Mouse (Mus musculus) midbrain, embryonic 16.5 days (tissue): Measurements from ENCODE around the gene Sumf1. TPM values are rescaled to one million over a fixed set of nuclear protein-coding genes. Genes with fewer than 3 reads are reported as not detected.

Experiments used
- ATAC-seq: fragments of 200-750 bp; cut with Nextera tagmentation; 2 replicates; pipeline ENCODE4 v1.8.0; 2017; ENCODE audit warnings: moderate TSS enrichment
- H3K27ac ChIP-seq: fragments of 300-500 bp; sonication (generic); 2 replicates; pipeline ENCODE4 v1.5.1; 2014; ENCODE audit warnings: mild to moderate bottlenecking, low read length, mixed read lengths
- H3K27me3 ChIP-seq: fragments of 300-500 bp; sonication (generic); 2 replicates; pipeline ENCODE4 v1.6.1; 2014; ENCODE audit warnings: low read depth, low read length, mixed read lengths; ENCODE audit not compliant: control insufficient read depth, insufficient read depth
- H3K36me3 ChIP-seq: fragments of 300-500 bp; sonication (generic); 2 replicates; pipeline ENCODE4 v1.6.1; 2014; ENCODE audit warnings: mild to moderate bottlenecking, low read length, moderate library complexity, mixed read lengths; ENCODE audit not compliant: control insufficient read depth, insufficient read depth
- H3K4me1 ChIP-seq: fragments of 300-500 bp; sonication (generic); 2 replicates; pipeline ENCODE4 v1.6.1; 2014; ENCODE audit warnings: mild to moderate bottlenecking, low read length, mixed read lengths; ENCODE audit not compliant: control insufficient read depth, insufficient read depth
- H3K4me2 ChIP-seq: fragments of 300-500 bp; sonication (generic); 2 replicates; pipeline ENCODE4 v1.6.1; 2014; ENCODE audit warnings: mild to moderate bottlenecking, low read length, mixed read lengths
- H3K4me3 ChIP-seq: fragments of 300-500 bp; sonication (generic); 2 replicates; pipeline ENCODE4 v1.5.1; 2014; ENCODE audit warnings: low read depth, mild to moderate bottlenecking, low read length, moderate library complexity, mixed read lengths
- H3K9ac ChIP-seq: fragments of 300-500 bp; sonication (generic); 2 replicates; pipeline ENCODE4 v1.6.1; 2014; ENCODE audit warnings: low read depth, low read length, mixed read lengths
- H3K9me3 ChIP-seq: fragments of 300-500 bp; sonication (generic); replicated peaks from 2 replicates; pipeline ENCODE4 v1.6.1; 2014; ENCODE audit warnings: mild to moderate bottlenecking, low read length, mixed read lengths; ENCODE audit not compliant: control insufficient read depth, poor library complexity, severe bottlenecking
- WGBS: fragments of 180-500 bp; shearing (Covaris S2); extraction: QIAGEN DNeasy Blood & Tissue Kit; methylation state at CpG from one replicate; pipeline ENCODE4 v1.1.7; 2014; 5-methylcytosine and 5-hydroxymethylcytosine counted together
- polyA plus RNA-seq: library from polyadenylated mRNA; unstranded; fragments of >200 nt; fragmentation: Nextera tagmentation; extraction: Ambion mirVana; gene quantifications from 2 replicates; pipeline ENCODE4 v1.2.1, GENCODE M21; 2015

Sumf1 gene
- polyA plus RNA-seq, 1 experiment from 2014 or later = 11.2 TPM

- peak within 1 kb of the TSS; percentile 77 for H3K4me3 ChIP-seq
- H3K9me3 ChIP-seq = no peaks in the 10 kb centered on the region
- H3K27me3 ChIP-seq = no peaks in the 10 kb centered on the region
- peak within 1 kb of the TSS; percentile 69 for H3K9ac ChIP-seq
- WGBS = under 1% methylated on average over 25 of the region's 27 CpGs
- peak within 1 kb of the TSS; percentile 98 for H3K4me2 ChIP-seq
- ATAC-seq = peak; percentile 100
- H3K27ac ChIP-seq = no peak within 1 kb of the TSS
- no peaks in the 10 kb centered on the region for H3K36me3 ChIP-seq
- peaks cover 10% of the 10 kb centered on the region; the same call in 1 of the 2 replicates for H3K4me1 ChIP-seq
Observed at GRCm38 (mm10) chr6:108212881-108213295, 27.5 kb upstream of the Sumf1 start, which contains the start of gene Itpr1. Gene Itpr1 (plus strand): TSS chr6:108213096.

DNA sequence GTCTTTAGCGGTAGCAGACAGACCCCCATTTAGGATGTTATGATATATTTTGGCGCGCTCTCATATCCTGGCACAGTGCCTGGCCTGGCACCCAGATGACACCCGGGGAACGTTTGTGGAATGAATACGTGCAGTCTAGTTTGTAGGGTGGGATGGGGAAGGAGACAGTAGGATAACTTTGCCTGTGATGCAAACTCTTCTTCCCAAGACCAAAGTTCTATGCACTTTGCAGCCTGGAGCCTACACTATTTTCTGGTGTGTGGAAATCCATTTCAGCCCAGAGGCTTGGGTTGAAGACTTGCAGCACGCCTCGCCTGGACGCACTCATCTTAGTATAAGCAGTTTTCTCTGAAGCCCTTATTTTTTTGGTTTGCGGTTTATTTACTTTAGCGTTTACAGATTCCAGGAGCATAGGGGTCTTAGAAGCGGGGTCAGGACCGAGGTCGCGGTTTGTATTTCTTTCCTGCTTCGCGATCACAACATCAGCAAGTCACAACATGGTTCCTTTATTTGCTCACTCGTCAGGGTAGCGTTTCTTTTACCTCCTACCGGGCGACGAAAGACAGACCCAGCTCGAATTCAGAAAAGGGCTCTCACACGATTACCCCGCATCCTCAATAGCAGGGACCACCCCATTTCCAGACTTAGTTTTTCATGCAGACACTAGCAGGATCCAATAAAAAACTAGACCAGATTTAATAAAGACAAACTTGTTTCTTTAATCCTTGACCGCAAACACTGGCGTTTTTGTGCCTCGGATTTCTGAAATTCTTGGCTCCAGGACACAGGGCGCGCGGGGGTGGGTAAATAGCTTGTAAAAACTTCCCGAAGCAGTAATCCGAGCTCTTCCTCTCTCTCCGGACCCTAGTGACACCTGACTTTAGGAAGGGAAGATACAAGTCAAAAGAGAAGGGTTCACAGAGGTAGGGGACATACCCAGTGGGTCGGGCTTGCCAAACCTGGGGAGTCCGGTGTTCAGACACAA, 26.8 kb upstream of the Sumf1 start:
- Histone ChIP-seq H3K27me3 (no peaks in the 10 kb centered on the region), H3K27ac (no peak overlapping the region), H3K4me1 (peaks cover 10% of the 10 kb centered on the region; the same call in 1 of the 2 replicates), H3K36me3 (no peaks in the 10 kb centered on the region), H3K9ac (peak overlapping the region; percentile 59), H3K4me3 (peak overlapping the region; percentile 77), H3K9me3 (no peaks in the 10 kb centered on the region), H3K4me2 (peak overlapping the region; percentile 98)
- ATAC-seq = peak; percentile 12; the same call in 1 of the 2 replicates
- WGBS = 8% methylated on average over 36 of the region's 36 CpGs

- 83% methylated on average over 5 of the region's 5 CpGs for WGBS
Observed at GRCm38 (mm10) chr6:108206914-108207566, 21.7 kb upstream of the Sumf1 start.

GRCm38 (mm10) chr6:108206145-108206544, 20.8 kb upstream of the Sumf1 start:
- Histone ChIP-seq H3K9me3 (no peaks in the 10 kb centered on the region), H3K27ac (no peak overlapping the region), H3K36me3 (no peaks in the 10 kb centered on the region), H3K4me1 (no peaks in the 10 kb centered on the region), H3K4me3 (no peak overlapping the region), H3K9ac (no peak overlapping the region), H3K4me2 (no peak overlapping the region), H3K27me3 (no peaks in the 10 kb centered on the region)
- 79% methylated on average over 4 of the region's 4 CpGs for WGBS
- no peak for ATAC-seq

More at GRCm38 (mm10) chr6:108206914-108207566, 21.7 kb upstream of the Sumf1 start:
- no peaks in the 10 kb centered on the region for H3K27me3 ChIP-seq
- no peaks in the 10 kb centered on the region for H3K9me3 ChIP-seq
- no peak overlapping the region for H3K27ac ChIP-seq
- no peak for ATAC-seq
- no peaks in the 10 kb centered on the region for H3K4me1 ChIP-seq
- H3K4me2 ChIP-seq = no peak overlapping the region
- no peaks in the 10 kb centered on the region for H3K36me3 ChIP-seq
- H3K9ac ChIP-seq = no peak overlapping the region
- H3K4me3 ChIP-seq = no peak overlapping the region

DNA sequence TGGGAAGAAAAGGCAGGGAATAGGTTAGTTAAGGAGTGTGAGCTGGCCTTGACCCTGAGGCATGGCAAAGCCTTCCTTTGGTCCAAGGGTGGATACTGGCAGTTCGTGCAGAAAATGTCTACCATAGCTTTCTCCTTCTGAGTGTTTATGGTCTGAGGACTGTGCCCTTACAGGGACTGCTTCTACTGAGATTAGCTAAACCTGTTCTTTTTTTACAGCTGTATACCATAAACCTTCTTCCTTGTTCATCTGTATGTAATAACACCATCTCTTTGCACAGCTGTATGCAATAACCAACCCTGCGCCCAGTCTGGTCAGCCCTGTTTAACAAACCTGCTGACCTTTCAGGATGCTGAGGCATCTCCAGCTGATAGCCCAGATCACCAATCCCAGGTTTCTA, 18.9 kb upstream of the Sumf1 start:
- H3K4me2 ChIP-seq = no peak overlapping the region
- H3K9me3 ChIP-seq = no peaks in the 10 kb centered on the region
- H3K36me3 ChIP-seq = no peaks in the 10 kb centered on the region
- no peak for ATAC-seq
- no peak overlapping the region for H3K27ac ChIP-seq
- no peak overlapping the region for H3K9ac ChIP-seq
- 92% methylated on average over 2 of the region's 2 CpGs for WGBS
- H3K4me3 ChIP-seq = no peak overlapping the region
- H3K4me1 ChIP-seq = no peaks in the 10 kb centered on the region
- H3K27me3 ChIP-seq = no peaks in the 10 kb centered on the region

DNA sequence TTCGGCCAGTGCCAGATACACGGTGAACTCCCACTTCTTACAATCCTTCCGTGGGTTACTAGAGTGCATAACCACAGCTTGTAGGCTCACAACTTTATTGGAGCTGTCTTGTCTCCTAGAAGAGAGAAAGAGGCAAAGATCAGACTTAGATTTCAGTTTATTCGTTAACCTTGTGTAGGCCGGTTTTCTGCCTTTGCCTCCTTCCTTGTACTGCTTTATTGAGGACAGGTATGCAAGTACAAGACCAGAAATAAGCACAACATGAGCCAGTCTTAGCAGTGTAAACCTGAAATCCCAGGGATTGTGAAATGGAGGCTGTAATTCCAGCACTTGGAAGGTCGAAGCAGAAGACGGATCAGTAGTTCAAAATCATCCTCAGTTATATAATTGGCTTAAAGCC, 12.9 kb upstream of the Sumf1 start:
- 87% methylated on average over 7 of the region's 7 CpGs for WGBS
- no peak for ATAC-seq
- H3K27me3 ChIP-seq = no peaks in the 10 kb centered on the region
- no peaks in the 10 kb centered on the region for H3K4me1 ChIP-seq
- no peak overlapping the region for H3K9ac ChIP-seq
- H3K36me3 ChIP-seq = no peaks in the 10 kb centered on the region
- H3K4me3 ChIP-seq = no peak overlapping the region
- no peak overlapping the region for H3K27ac ChIP-seq
- H3K9me3 ChIP-seq = no peaks in the 10 kb centered on the region
- H3K4me2 ChIP-seq = no peak overlapping the region

- 82% methylated on average over 4 of the region's 4 CpGs for WGBS
Observed at GRCm38 (mm10) chr6:108197117-108197516, 11.7 kb upstream of the Sumf1 start.

DNA sequence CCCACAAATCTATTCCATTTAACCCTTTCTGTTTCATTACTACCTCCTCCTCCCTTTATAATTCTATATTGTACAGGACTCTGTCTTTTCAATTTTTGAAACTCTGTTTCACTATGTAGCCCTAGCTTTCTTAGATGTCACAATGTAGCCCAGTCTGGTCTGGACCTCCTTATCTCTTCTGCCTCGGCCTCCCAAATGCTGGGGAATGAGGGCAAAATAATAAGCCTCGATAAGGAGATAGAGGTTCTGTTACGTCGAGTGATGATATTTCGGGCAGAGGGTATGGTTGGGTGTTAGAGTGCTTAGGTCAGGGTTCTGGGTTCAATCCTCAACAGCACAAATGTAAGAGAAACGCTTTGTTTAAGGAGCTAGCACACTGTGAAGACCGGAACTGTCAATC, 11.3 kb upstream of the Sumf1 start:
- Histone ChIP-seq H3K36me3 (no peaks in the 10 kb centered on the region), H3K9ac (no peak overlapping the region), H3K4me1 (no peaks in the 10 kb centered on the region), H3K27me3 (no peaks in the 10 kb centered on the region), H3K27ac (no peak overlapping the region), H3K4me2 (no peak overlapping the region), H3K9me3 (no peaks in the 10 kb centered on the region), H3K4me3 (no peak overlapping the region)
- no peak for ATAC-seq
- WGBS = 85% methylated on average over 7 of the region's 7 CpGs

More at GRCm38 (mm10) chr6:108197117-108197516, 11.7 kb upstream of the Sumf1 start:
- H3K4me2 ChIP-seq = no peak overlapping the region
- H3K27me3 ChIP-seq = no peaks in the 10 kb centered on the region
- H3K27ac ChIP-seq = no peak overlapping the region
- ATAC-seq = no peak
- H3K4me3 ChIP-seq = no peak overlapping the region
- H3K36me3 ChIP-seq = no peaks in the 10 kb centered on the region
- H3K9ac ChIP-seq = no peak overlapping the region
- H3K4me1 ChIP-seq = no peaks in the 10 kb centered on the region
- H3K9me3 ChIP-seq = no peaks in the 10 kb centered on the region

- no peak overlapping the region for H3K9ac ChIP-seq
- H3K4me1 ChIP-seq = no peaks in the 10 kb centered on the region
- no peaks in the 10 kb centered on the region for H3K36me3 ChIP-seq
- no peaks in the 10 kb centered on the region; the same call in 1 of the 2 replicates for H3K27me3 ChIP-seq
- no peak for ATAC-seq
- H3K9me3 ChIP-seq = no peaks in the 10 kb centered on the region
- no peak overlapping the region for H3K4me2 ChIP-seq
- WGBS = 65% methylated on average over 4 of the region's 4 CpGs
- no peak overlapping the region for H3K4me3 ChIP-seq
- H3K27ac ChIP-seq = no peak overlapping the region
Observed at GRCm38 (mm10) chr6:108192632-108193031, 7.2 kb upstream of the Sumf1 start.
